Mouse (Mus musculus): Measurements from ENCODE around the gene Hnrnpul2. TPM values are rescaled to one million over a fixed set of nuclear protein-coding genes. Genes with fewer than 3 reads are reported as not detected.

The Hnrnpul2 gene
- polyA plus RNA-seq, 1 experiment from 2014 or later: 3.6 TPM

DNA sequence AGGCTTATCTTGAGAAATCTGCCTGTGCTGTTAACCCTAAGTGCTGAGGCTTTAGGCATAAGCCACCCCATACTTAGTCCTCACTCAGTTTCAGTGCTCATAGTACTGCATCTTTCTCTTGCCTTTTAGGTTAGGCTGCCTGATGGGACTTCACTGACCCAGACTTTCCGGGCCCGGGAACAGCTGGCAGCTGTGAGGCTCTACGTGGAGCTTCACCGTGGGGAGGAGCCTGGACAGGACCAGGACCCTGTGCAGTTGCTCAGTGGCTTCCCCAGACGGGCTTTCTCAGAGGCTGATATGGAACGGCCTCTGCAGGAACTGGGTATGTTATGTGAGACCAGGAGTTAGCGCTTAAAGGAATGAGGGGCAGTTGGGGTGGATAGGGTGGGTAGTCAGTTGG lies 55.2 kb downstream of the Hnrnpul2 start:
- peaks cover 27% of the 10 kb centered on the region for H3K36me3 ChIP-seq (ENCODE audit: control insufficient read depth, insufficient read depth, low read length)
- peak overlapping the region; percentile 78 for H3K27ac ChIP-seq (replicated peaks)
- no peaks in the 10 kb centered on the region for H3K27me3 ChIP-seq (ENCODE audit: control insufficient read depth, insufficient read depth, low read length)
- no peak for ATAC-seq (ENCODE audit: low FRiP score, low TSS enrichment)
- peak; percentile 40 for DNase-seq (ENCODE audit: low spot score)
- WGBS: 73% methylated on average over 7 of the region's 7 CpGs
- no peak overlapping the region for H3K4me3 ChIP-seq (ENCODE audit: low read depth, low read length)
- TF ChIP-seq CTCF (IDR thresholded peaks at IDR 0.05; ENCODE audit: low read depth) (no peak), EP300 (optimal IDR thresholded peaks at IDR 0.05) (no peak)
- no peak overlapping the region for H3K4me2 ChIP-seq (replicated peaks; ENCODE audit: low read depth)
- H3K9me3 ChIP-seq (ENCODE audit: control insufficient read depth, low read length): no peaks in the 10 kb centered on the region
- 0 out of 2 replicates have a peak, but pooled peaks cover 6% of the 10 kb centered on the region for H3K4me1 ChIP-seq (replicated peaks; ENCODE audit: control insufficient read depth, insufficient read depth)
- no peak overlapping the region for H3K9ac ChIP-seq (ENCODE audit: low read length)

DNA sequence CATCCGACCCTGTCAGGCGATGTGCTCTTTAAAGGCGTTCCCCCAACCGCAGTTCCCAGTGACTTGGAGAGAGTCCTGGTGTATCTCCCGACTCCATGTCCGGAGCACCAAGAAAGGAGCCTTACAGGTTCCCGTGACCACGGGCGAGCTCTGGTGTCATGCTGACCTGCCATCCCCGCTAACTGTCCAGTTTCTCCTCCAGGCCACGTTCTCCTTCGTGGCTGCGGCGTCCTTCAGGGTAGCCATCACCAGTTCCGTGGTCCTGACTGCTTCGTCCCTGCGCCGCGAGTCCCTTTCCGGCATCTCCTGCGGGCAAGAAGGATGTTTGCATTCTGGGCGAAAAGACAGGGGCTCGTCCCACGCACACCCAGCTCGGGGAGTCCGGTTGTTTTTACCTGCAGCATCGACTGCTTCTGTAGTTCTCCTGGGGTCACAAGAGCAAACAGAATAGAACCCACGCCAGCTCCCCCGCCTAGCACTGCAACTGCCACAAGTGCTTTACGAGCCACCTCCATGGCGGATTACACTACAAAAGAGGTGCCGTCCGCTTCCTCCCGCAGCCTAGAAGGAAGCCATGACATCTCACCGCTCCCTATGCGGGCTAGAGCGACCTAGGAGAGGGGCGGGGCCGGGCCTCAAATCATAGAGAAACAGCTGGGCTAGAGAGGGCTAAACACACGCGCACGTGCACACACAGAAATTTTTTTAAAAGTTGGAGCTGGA lies 60.7 kb downstream of the Hnrnpul2 start, which contains the start of gene Uqcc3:
Uqcc3 (minus strand) TSS at position 613 of the 723 bp plus-strand sequence.
- TF ChIP-seq CTCF (IDR thresholded peaks at IDR 0.05; ENCODE audit: low read depth) (no peak), EP300 (optimal IDR thresholded peaks at IDR 0.05) (no peak)
- DNase-seq (ENCODE audit: low spot score) (peak; percentile 90), ATAC-seq (ENCODE audit: low FRiP score, low TSS enrichment) (peak; percentile 94)

DNA sequence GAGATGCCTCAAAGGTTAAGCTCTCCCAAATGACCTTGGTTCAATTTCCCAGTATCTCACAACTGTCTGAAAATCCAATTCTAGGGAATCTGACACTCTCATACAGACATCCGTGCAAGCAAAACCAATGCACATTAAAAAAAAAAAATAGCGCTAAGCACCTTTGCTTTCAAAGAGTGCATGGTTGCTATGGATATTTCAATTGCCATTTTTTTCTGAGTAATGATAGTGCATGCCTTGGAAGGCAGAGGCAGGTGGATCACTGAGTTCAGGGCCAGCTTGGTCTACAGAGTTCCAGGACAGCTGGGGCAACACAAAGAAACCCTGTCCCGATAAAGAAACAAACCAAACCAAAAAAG lies 61.2 kb downstream of the Hnrnpul2 start:
- peak overlapping the region; percentile 83; the same call in 1 of the 2 replicates for H3K9ac ChIP-seq (ENCODE audit: low read length)
- H3K27me3 ChIP-seq (ENCODE audit: control insufficient read depth, insufficient read depth, low read length): no peaks in the 10 kb centered on the region
- no peaks in the 10 kb centered on the region for H3K4me1 ChIP-seq (replicated peaks; ENCODE audit: control insufficient read depth, insufficient read depth)
- TF ChIP-seq EP300 (optimal IDR thresholded peaks at IDR 0.05): no peak
- TF ChIP-seq CTCF (IDR thresholded peaks at IDR 0.05; ENCODE audit: low read depth): no peak
- H3K9me3 ChIP-seq (ENCODE audit: control insufficient read depth, low read length): no peaks in the 10 kb centered on the region
- peaks cover 3% of the 10 kb centered on the region; the same call in 1 of the 2 replicates for H3K36me3 ChIP-seq (ENCODE audit: control insufficient read depth, insufficient read depth, low read length)
- H3K27ac ChIP-seq (replicated peaks): no peak overlapping the region
- ATAC-seq (ENCODE audit: low FRiP score, low TSS enrichment) (peak; percentile 14), DNase-seq (ENCODE audit: low spot score) (no peak)
- H3K4me2 ChIP-seq (replicated peaks; ENCODE audit: low read depth): peak overlapping the region; percentile 79
- peak overlapping the region; percentile 82 for H3K4me3 ChIP-seq (ENCODE audit: low read depth, low read length)
- WGBS: 6% methylated on average over 3 of the region's 3 CpGs

More for the DNA sequence above, 60.7 kb downstream of the Hnrnpul2 start, which contains the start of gene Uqcc3:
- Histone ChIP-seq H3K4me1 (replicated peaks; ENCODE audit: control insufficient read depth, insufficient read depth) (no peaks in the 10 kb centered on the region), H3K4me3 (ENCODE audit: low read depth, low read length) (peak within 1 kb of the TSS; percentile 82), H3K9me3 (ENCODE audit: control insufficient read depth, low read length) (no peaks in the 10 kb centered on the region), H3K27me3 (ENCODE audit: control insufficient read depth, insufficient read depth, low read length) (no peaks in the 10 kb centered on the region), H3K9ac (ENCODE audit: low read length) (peak within 1 kb of the TSS; percentile 83), H3K4me2 (replicated peaks; ENCODE audit: low read depth) (peak within 1 kb of the TSS; percentile 79), H3K36me3 (ENCODE audit: control insufficient read depth, insufficient read depth, low read length) (peaks cover 8% of the 10 kb centered on the region; the same call in 1 of the 2 replicates), H3K27ac (replicated peaks) (peak within 1 kb of the TSS; percentile 92)
- under 1% methylated on average over 42 of the region's 42 CpGs for WGBS

DNA sequence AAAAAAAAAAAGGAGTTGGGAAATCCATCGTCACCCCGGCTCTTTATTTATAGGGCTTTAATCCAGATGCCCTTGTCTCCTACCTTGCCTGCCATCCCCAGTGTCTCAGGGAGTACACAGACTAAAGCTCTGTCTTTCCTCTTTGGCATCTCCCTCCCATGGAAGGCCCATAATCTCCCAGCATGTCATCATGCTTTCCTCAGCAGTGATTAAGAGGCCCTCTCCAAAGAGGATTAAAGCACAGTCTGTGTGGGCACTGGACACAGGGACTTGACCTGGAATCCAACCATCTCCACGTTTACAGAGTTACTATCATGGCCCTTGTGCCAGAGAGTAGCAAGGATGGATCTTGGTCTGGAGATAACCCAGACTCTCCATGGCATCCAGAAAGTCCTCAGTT lies 63.8 kb downstream of the Hnrnpul2 start, which contains the start of the genes Lbhd1 and Gm49403:
Lbhd1 (plus strand) TSS at position 117 of the 400 bp plus-strand sequence.
Gm49403 (plus strand) TSS at position 315 of the 400 bp plus-strand sequence.
- Histone ChIP-seq H3K9ac (ENCODE audit: low read length) (no peak within 1 kb of the TSS), H3K9me3 (ENCODE audit: control insufficient read depth, low read length) (no peaks in the 10 kb centered on the region), H3K27me3 (ENCODE audit: control insufficient read depth, insufficient read depth, low read length) (no peaks in the 10 kb centered on the region), H3K36me3 (ENCODE audit: control insufficient read depth, insufficient read depth, low read length) (no peaks in the 10 kb centered on the region), H3K27ac (replicated peaks) (no peak within 1 kb of the TSS), H3K4me3 (ENCODE audit: low read depth, low read length) (no peak within 1 kb of the TSS), H3K4me1 (replicated peaks; ENCODE audit: control insufficient read depth, insufficient read depth) (peaks cover 4% of the 10 kb centered on the region; the same call in 1 of the 2 replicates), H3K4me2 (replicated peaks; ENCODE audit: low read depth) (no peak within 1 kb of the TSS)
- DNase-seq (ENCODE audit: low spot score) (no peak), ATAC-seq (ENCODE audit: low FRiP score, low TSS enrichment) (no peak)
- TF ChIP-seq CTCF (IDR thresholded peaks at IDR 0.05; ENCODE audit: low read depth) (no peak), EP300 (optimal IDR thresholded peaks at IDR 0.05) (no peak)
- 80% methylated on average over 3 of the region's 3 CpGs for WGBS

Other genes starting within 250 kb of the Hnrnpul2 start
- 0.06 TPM in 1 of 2 replicates, not detected in the other for gene Slc22a8, start 228.8 kb upstream of the Hnrnpul2 start, polyA plus RNA-seq (2015; fragmentation: Nextera tagmentation; extraction: Ambion mirVana)
- gene Slc22a6, start 202.0 kb upstream of the Hnrnpul2 start, polyA plus RNA-seq (2015; fragmentation: Nextera tagmentation; extraction: Ambion mirVana): not detected in 2 replicates
- 1.4 and 1.8 TPM in 2 replicates for gene Chrm1, start 156.2 kb upstream of the Hnrnpul2 start, polyA plus RNA-seq (2015; fragmentation: Nextera tagmentation; extraction: Ambion mirVana)
- 82.5 and 87.0 TPM in 2 replicates for gene Slc3a2, start 96.6 kb upstream of the Hnrnpul2 start, polyA plus RNA-seq (2015; fragmentation: Nextera tagmentation; extraction: Ambion mirVana)
- 55.6 and 55.7 TPM in 2 replicates for gene Wdr74, start 84.2 kb upstream of the Hnrnpul2 start, polyA plus RNA-seq (2015; fragmentation: Nextera tagmentation; extraction: Ambion mirVana)
- gene 1700092M07Rik, start 79.3 kb upstream of the Hnrnpul2 start, polyA plus RNA-seq (2015; fragmentation: Nextera tagmentation; extraction: Ambion mirVana): 0.59 and 0.62 TPM in 2 replicates
- 81.9 and 82.2 TPM in 2 replicates for gene Stx5a, start 78.6 kb upstream of the Hnrnpul2 start, polyA plus RNA-seq (2015; fragmentation: Nextera tagmentation; extraction: Ambion mirVana)
- 57.5 and 61.6 TPM in 2 replicates for gene Nxf1, start 62.9 kb upstream of the Hnrnpul2 start, polyA plus RNA-seq (2015; fragmentation: Nextera tagmentation; extraction: Ambion mirVana)
- 114 and 117 TPM in 2 replicates for gene Tmem223, start 49.0 kb upstream of the Hnrnpul2 start, polyA plus RNA-seq (2015; fragmentation: Nextera tagmentation; extraction: Ambion mirVana)
- 95.2 and 98.4 TPM in 2 replicates for gene Tmem179b, start 45.5 kb upstream of the Hnrnpul2 start, polyA plus RNA-seq (2015; fragmentation: Nextera tagmentation; extraction: Ambion mirVana)
- 9.7 and 10.5 TPM in 2 replicates for gene Taf6l, start 33.6 kb upstream of the Hnrnpul2 start, polyA plus RNA-seq (2015; fragmentation: Nextera tagmentation; extraction: Ambion mirVana)
- 103 and 108 TPM in 2 replicates for gene Polr2g, start 21.4 kb upstream of the Hnrnpul2 start, polyA plus RNA-seq (2015; fragmentation: Nextera tagmentation; extraction: Ambion mirVana)
- 2.3 TPM in 2 replicates for gene Zbtb3, start 17.5 kb upstream of the Hnrnpul2 start, polyA plus RNA-seq (2015; fragmentation: Nextera tagmentation; extraction: Ambion mirVana)
- gene Ttc9c, start 677 bp upstream of the Hnrnpul2 start, polyA plus RNA-seq (2015; fragmentation: Nextera tagmentation; extraction: Ambion mirVana): 20.8 and 23.1 TPM in 2 replicates
- not detected in 2 replicates for gene AC129217.1, start 9.8 kb downstream of the Hnrnpul2 start, polyA plus RNA-seq (2015; fragmentation: Nextera tagmentation; extraction: Ambion mirVana)
- 75.9 and 79.4 TPM in 2 replicates for gene Bscl2, start 17.5 kb downstream of the Hnrnpul2 start, polyA plus RNA-seq (2015; fragmentation: Nextera tagmentation; extraction: Ambion mirVana)
- 7.7 and 8.6 TPM in 2 replicates for gene Gng3, start 19.2 kb downstream of the Hnrnpul2 start, polyA plus RNA-seq (2015; fragmentation: Nextera tagmentation; extraction: Ambion mirVana)
- 2.3 and 2.6 TPM in 2 replicates for gene Lrrn4cl, start 30.8 kb downstream of the Hnrnpul2 start, polyA plus RNA-seq (2015; fragmentation: Nextera tagmentation; extraction: Ambion mirVana)
- gene Ubxn1, start 51.5 kb downstream of the Hnrnpul2 start, polyA plus RNA-seq (2015; fragmentation: Nextera tagmentation; extraction: Ambion mirVana): 195 TPM in 2 replicates
- 81.2 and 85.2 TPM in 2 replicates for gene Uqcc3, start 60.9 kb downstream of the Hnrnpul2 start, polyA plus RNA-seq (2015; fragmentation: Nextera tagmentation; extraction: Ambion mirVana)
- 47.2 and 47.8 TPM in 2 replicates for gene Lbhd1, start 63.7 kb downstream of the Hnrnpul2 start, polyA plus RNA-seq (2015; fragmentation: Nextera tagmentation; extraction: Ambion mirVana)
- gene Gm49403, start 63.9 kb downstream of the Hnrnpul2 start, polyA plus RNA-seq (2015; fragmentation: Nextera tagmentation; extraction: Ambion mirVana): not detected in 2 replicates
- 48.2 and 49.9 TPM in 2 replicates for gene 1810009A15Rik, start 68.8 kb downstream of the Hnrnpul2 start, polyA plus RNA-seq (2015; fragmentation: Nextera tagmentation; extraction: Ambion mirVana)
- gene Gm49416, start 68.9 kb downstream of the Hnrnpul2 start, polyA plus RNA-seq (2015; fragmentation: Nextera tagmentation; extraction: Ambion mirVana): not detected in 2 replicates
- 19.1 and 19.5 TPM in 2 replicates for gene Ints5, start 73.0 kb downstream of the Hnrnpul2 start, polyA plus RNA-seq (2015; fragmentation: Nextera tagmentation; extraction: Ambion mirVana)
- 32.3 and 33.3 TPM in 2 replicates for gene Ganab, start 78.1 kb downstream of the Hnrnpul2 start, polyA plus RNA-seq (2015; fragmentation: Nextera tagmentation; extraction: Ambion mirVana)
- gene B3gat3, start 100.4 kb downstream of the Hnrnpul2 start, polyA plus RNA-seq (2015; fragmentation: Nextera tagmentation; extraction: Ambion mirVana): 24.7 and 26.1 TPM in 2 replicates
- 3.0 and 3.6 TPM in 2 replicates for gene Rom1, start 109.3 kb downstream of the Hnrnpul2 start, polyA plus RNA-seq (2015; fragmentation: Nextera tagmentation; extraction: Ambion mirVana)
- 24.6 and 26.6 TPM in 2 replicates for gene Eml3, start 109.5 kb downstream of the Hnrnpul2 start, polyA plus RNA-seq (2015; fragmentation: Nextera tagmentation; extraction: Ambion mirVana)
- 68.0 and 69.3 TPM in 2 replicates for gene Mta2, start 121.9 kb downstream of the Hnrnpul2 start, polyA plus RNA-seq (2015; fragmentation: Nextera tagmentation; extraction: Ambion mirVana)
- gene Tut1, start 133.8 kb downstream of the Hnrnpul2 start, polyA plus RNA-seq (2015; fragmentation: Nextera tagmentation; extraction: Ambion mirVana): 14.9 and 15.8 TPM in 2 replicates
- gene Eef1g, start 147.0 kb downstream of the Hnrnpul2 start, polyA plus RNA-seq (2015; fragmentation: Nextera tagmentation; extraction: Ambion mirVana): 240 and 247 TPM in 2 replicates
- gene Ahnak, start 169.3 kb downstream of the Hnrnpul2 start, polyA plus RNA-seq (2015; fragmentation: Nextera tagmentation; extraction: Ambion mirVana): 86.6 and 103 TPM in 2 replicates

Measured in stomach, postnatal 0 days (tissue).